Mouse (Mus musculus) olfactory bulb, adult 2 months (tissue): ENCODE results near the gene Usmg5.

Experiments used
- CTCF ChIP-seq: fragments of 200-500 bp; IDR thresholded peaks from 2 replicates; pipeline ENCODE4 v1.5.1; 2012; ENCODE audit warnings: low read depth, mild to moderate bottlenecking, low read length, moderate library complexity; ENCODE audit not compliant: insufficient read depth
- POLR2A ChIP-seq: fragments of 200-500 bp; IDR thresholded peaks from 2 replicates; pipeline ENCODE4 v1.6.1; 2012; ENCODE audit warnings: mild to moderate bottlenecking, low read depth, low read length, moderate library complexity; ENCODE audit not compliant: insufficient read depth

DNA sequence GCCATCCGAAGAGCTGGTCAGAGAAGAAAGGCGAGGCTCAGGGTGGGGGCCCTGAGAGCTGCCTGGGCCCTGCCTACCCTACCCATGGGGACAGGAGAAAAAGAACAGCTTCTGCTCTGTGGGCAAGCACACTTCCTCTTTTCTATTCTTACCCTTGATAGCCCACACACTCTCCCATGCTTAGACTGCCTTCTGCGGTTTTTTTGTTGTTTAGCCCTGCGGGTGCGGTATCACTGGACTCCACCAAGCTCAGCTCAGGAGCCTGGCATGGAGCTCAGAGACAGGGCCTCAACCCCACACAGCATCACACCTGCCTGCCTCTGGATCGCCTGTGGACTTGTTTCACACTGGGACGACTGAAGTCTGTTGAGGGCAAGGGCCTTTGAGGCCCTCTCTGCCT, 42.7 kb upstream of the Usmg5 start:
- TF ChIP-seq POLR2A (no peak), CTCF (no peak)
